Mouse (Mus musculus) intestine, embryonic 14.5 days (tissue): ENCODE data around the gene Ano3. TPM values are rescaled to one million over a fixed set of nuclear protein-coding genes. Genes with fewer than 3 reads are reported as not detected.

ENCODE experiments used
- ATAC-seq: fragments of 200-750 bp; cut with Nextera tagmentation; replicated peaks from 2 replicates; pipeline ENCODE4 v1.8.0; 2017; ENCODE audit warnings: low read depth, moderate number of reproducible peaks, moderate TSS enrichment, moderate library complexity; ENCODE audit not compliant: low FRiP score, low TSS enrichment
- DNase-seq: peaks from one replicate; pipeline ENCODE4 v3.0.0-alpha.2; 2018; ENCODE audit warnings: low spot score
- H3K27ac ChIP-seq: fragments of 300-500 bp; sonication (generic); 2 replicates; pipeline ENCODE4 v1.5.1; 2014; ENCODE audit warnings: low read depth, mild to moderate bottlenecking, control low read depth
- H3K27me3 ChIP-seq: fragments of 300-500 bp; sonication (generic); replicated peaks from 2 replicates; pipeline ENCODE4 v1.6.1; 2014; ENCODE audit warnings: low read length, control low read depth; ENCODE audit not compliant: control insufficient read depth, insufficient read depth
- H3K36me3 ChIP-seq: fragments of 300-500 bp; sonication (generic); 2 replicates; pipeline ENCODE4 v1.6.1; 2014; ENCODE audit warnings: low read length, control low read depth; ENCODE audit not compliant: control insufficient read depth, insufficient read depth
- H3K4me1 ChIP-seq: fragments of 300-500 bp; sonication (generic); replicated peaks from 2 replicates; pipeline ENCODE4 v1.6.1; 2014; ENCODE audit warnings: low read length, control low read depth, mixed read lengths; ENCODE audit not compliant: control insufficient read depth, insufficient read depth
- H3K4me2 ChIP-seq: fragments of 300-500 bp; sonication (generic); 2 replicates; pipeline ENCODE4 v1.6.1; 2014; ENCODE audit warnings: low read length
- H3K4me3 ChIP-seq: fragments of 300-500 bp; sonication (generic); 2 replicates; pipeline ENCODE4 v1.5.1; 2014; ENCODE audit warnings: low read depth, low read length, control low read depth, mixed read lengths
- H3K9ac ChIP-seq: fragments of 300-500 bp; sonication (generic); 2 replicates; pipeline ENCODE4 v1.6.1; 2014; ENCODE audit warnings: mild to moderate bottlenecking, low read length
- H3K9me3 ChIP-seq: fragments of 300-500 bp; sonication (generic); 2 replicates; pipeline ENCODE4 v1.6.1; 2016; ENCODE audit warnings: low read length, control low read depth; ENCODE audit not compliant: control insufficient read depth
- WGBS: fragments of 180-500 bp; shearing (Covaris S2); extraction: QIAGEN DNeasy Blood & Tissue Kit; methylation state at CpG from one replicate; pipeline ENCODE4 v1.1.7; 2014; 5-methylcytosine and 5-hydroxymethylcytosine counted together
- polyA plus RNA-seq: library from polyadenylated mRNA; unstranded; fragments of >200 nt; fragmentation: Nextera tagmentation; extraction: Ambion mirVana; gene quantifications from 2 replicates; pipeline ENCODE4 v1.2.1, GENCODE M21; 2014

Gene Ano3
- polyA plus RNA-seq, 1 experiment from 2014 or later = 0.09 TPM

DNA sequence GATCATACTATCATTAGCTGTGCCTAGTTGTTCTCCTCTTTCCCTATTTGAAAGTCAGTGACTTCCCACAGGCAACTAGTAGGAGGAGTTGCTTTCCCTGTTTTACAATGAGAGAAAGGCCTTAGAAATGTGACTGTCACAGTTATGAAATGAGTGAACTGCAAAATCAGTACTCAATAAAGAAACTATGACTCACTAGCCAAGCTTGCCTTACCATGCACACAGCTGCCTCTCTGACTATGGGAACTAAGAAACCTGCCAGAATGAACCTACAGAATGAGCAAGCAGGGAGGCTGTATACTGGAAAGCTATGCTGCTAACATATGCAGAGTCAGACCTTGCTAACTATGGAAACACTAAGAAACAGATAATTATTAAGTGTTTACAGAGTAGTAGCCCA lies 231.7 kb downstream of the Ano3 start:
- Histone ChIP-seq H3K4me1 (no peaks in the 10 kb centered on the region), H3K4me3 (no peak overlapping the region), H3K27me3 (no peaks in the 10 kb centered on the region), H3K9ac (no peak overlapping the region), H3K36me3 (no peaks in the 10 kb centered on the region), H3K9me3 (no peaks in the 10 kb centered on the region), H3K4me2 (no peak overlapping the region), H3K27ac (no peak overlapping the region)
- no peak for DNase-seq
- no peak for ATAC-seq

DNA sequence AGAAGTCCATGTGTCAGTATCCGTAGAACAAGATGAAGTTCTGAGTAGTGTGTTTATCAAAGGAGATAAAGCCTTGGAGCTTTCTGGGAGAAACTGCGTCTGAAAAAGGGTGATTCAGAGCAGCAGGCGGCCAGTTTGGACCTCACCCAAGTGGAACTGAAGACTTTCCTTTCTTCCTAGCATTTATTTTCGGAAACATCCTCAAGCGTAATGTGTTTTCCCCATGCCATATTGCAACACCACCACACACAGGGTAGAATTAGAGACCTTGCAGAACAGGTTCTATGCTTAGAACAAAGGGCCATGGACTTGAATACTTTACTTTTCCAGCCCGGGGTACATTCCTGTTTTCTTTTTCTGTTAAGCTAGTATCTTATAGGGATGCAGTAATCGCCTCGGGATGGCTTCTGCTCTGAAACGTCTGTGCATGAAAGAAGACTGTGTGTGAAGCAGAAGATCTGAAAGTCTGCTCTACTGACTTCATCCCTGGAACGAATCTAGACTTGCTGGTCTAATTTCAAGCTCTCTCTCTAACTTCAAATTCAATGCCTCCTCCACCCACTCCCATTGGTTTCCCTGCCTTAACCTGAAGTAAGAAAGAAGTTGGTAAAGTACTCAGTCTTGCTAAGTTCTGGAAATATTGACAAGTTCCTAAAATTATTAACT lies 240.5 kb downstream of the Ano3 start:
- H3K9ac ChIP-seq = no peak overlapping the region
- H3K4me3 ChIP-seq = no peak overlapping the region
- H3K4me2 ChIP-seq = no peak overlapping the region
- ATAC-seq = no peak
- H3K27ac ChIP-seq = no peak overlapping the region
- DNase-seq = no peak
- no peaks in the 10 kb centered on the region for H3K4me1 ChIP-seq
- 70% methylated on average over 10 of the region's 10 CpGs for WGBS
- H3K9me3 ChIP-seq = no peaks in the 10 kb centered on the region
- H3K36me3 ChIP-seq = no peaks in the 10 kb centered on the region
- no peaks in the 10 kb centered on the region for H3K27me3 ChIP-seq

DNA sequence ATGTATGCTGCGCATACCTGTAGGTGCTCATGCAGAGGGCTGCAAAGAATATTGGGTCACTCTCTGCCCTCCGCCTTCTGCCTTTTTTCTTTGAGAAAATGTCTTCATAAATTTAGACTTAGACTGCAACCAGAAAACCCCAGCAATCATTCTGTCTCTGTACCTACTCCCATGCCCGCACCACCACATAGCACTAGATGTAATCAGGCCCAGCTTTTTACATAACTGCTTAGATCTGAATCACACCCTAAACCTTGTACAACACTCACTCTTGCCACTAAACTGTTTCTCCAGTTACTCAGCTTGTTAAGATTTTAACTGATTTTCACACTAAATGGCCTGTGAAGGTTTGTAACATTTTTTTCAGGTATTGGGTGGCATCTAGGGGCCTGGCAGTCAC lies 241.3 kb downstream of the Ano3 start:
- Histone ChIP-seq H3K27me3 (no peaks in the 10 kb centered on the region), H3K9me3 (no peaks in the 10 kb centered on the region), H3K4me2 (no peak overlapping the region), H3K27ac (no peak overlapping the region), H3K9ac (no peak overlapping the region), H3K4me1 (no peaks in the 10 kb centered on the region), H3K36me3 (no peaks in the 10 kb centered on the region), H3K4me3 (no peak overlapping the region)
- DNase-seq = no peak
- WGBS = 91% methylated on average over 3 of the region's 3 CpGs
- no peak for ATAC-seq

DNA sequence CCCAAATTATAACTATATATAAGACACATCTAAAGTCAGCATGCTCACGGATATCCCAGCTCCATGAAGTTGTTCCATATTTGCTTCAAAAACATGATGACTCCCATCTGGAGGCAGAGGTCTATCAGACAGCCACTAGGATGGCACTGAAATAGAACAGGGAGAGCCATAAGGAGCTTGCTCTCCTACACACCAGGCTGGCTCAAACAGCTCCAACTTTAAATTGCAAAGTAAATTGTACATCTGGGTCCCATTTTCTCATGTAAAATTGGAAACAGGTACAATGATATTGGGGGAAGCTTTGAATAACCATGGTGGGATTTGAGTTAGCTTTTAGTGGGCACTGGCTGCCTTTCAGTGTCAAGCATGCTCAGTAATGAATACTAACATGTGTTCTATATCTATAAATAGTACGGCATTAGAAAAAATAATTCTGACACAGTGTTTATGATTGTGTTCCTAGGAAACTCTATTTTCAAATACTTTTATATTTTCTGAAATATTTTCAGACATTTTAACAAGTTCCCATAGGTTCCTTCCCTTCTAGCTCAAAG lies 279.6 kb downstream of the Ano3 start:
- H3K27ac ChIP-seq = no peak overlapping the region
- H3K9me3 ChIP-seq = no peaks in the 10 kb centered on the region
- no peaks in the 10 kb centered on the region for H3K4me1 ChIP-seq
- no peak overlapping the region for H3K9ac ChIP-seq
- no peak overlapping the region for H3K4me3 ChIP-seq
- DNase-seq (no peak), ATAC-seq (no peak)
- WGBS = 85% methylated on average over 2 of the region's 2 CpGs
- H3K36me3 ChIP-seq = no peaks in the 10 kb centered on the region
- H3K4me2 ChIP-seq = no peak overlapping the region
- H3K27me3 ChIP-seq = no peaks in the 10 kb centered on the region

DNA sequence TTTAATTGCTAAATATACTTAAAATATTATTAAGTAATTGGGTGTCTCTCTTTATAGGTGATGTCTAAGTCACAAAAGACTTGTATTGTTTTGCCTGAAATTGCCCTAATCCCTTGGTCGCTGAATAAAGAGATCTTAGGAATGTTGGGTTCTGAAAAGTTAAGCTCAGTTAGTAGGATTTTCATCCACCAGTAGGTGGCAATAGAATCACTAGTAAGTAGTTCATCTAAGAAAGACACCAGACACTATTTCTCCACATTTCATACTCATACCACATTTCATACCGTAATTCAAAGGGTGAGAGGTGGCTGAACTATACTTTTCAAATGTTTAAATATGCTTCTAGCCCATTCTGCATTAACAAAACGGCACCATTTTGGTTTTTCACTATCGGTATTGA lies 287.4 kb downstream of the Ano3 start:
- DNase-seq (no peak), ATAC-seq (no peak)
- no peak overlapping the region for H3K9ac ChIP-seq
- no peaks in the 10 kb centered on the region for H3K36me3 ChIP-seq
- no peaks in the 10 kb centered on the region for H3K27me3 ChIP-seq
- no peak overlapping the region for H3K4me2 ChIP-seq
- WGBS = 42% methylated on average over 4 of the region's 4 CpGs
- H3K27ac ChIP-seq = no peak overlapping the region
- no peaks in the 10 kb centered on the region for H3K4me1 ChIP-seq
- H3K4me3 ChIP-seq = no peak overlapping the region
- H3K9me3 ChIP-seq = no peaks in the 10 kb centered on the region

DNA sequence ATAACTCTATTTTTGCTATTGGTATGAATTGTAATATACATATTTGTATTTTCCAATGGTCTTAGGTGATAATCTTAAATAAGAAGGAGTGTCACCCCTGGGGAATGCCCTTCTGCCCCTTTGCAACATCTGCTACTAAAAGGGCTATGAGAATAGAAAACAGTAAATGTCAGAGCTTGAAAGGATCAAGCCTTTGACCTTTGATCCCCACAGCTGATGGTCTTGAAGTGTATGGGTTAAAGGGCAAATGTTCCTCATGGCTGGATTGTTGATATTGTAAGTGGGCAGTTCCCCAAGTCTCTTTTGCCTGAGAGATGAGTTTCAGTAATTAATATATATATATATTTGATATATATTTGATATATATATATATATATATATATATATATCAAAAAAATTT lies 305.9 kb downstream of the Ano3 start:
- H3K36me3 ChIP-seq = no peaks in the 10 kb centered on the region
- ATAC-seq (no peak), DNase-seq (no peak)
- no peak overlapping the region for H3K4me2 ChIP-seq
- H3K9ac ChIP-seq = no peak overlapping the region
- H3K9me3 ChIP-seq = no peaks in the 10 kb centered on the region
- H3K27ac ChIP-seq = no peak overlapping the region
- no peaks in the 10 kb centered on the region for H3K4me1 ChIP-seq
- H3K27me3 ChIP-seq = no peaks in the 10 kb centered on the region
- no peak overlapping the region for H3K4me3 ChIP-seq

DNA sequence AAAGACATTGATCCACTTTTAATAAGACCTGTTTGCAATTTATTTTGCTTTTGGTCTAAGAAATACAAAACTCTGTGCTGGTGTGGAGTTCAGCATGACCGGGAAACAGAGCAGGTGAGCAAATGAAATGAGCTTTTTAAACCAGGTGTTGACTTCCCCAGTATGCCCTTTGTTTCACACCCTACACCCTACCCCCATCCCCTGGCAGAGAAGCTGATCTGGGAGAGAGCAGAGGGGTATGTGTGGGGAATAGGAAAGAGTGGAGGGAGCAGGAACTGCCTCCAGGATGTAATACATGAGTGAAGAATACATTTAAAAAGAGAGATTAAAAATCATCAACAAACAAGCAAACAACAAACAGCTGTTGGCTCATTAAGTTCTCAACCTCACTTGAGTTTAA lies 306.4 kb downstream of the Ano3 start:
- 58% methylated on average over 1 of the region's 1 CpGs for WGBS
- H3K27ac ChIP-seq = no peak overlapping the region
- H3K27me3 ChIP-seq = no peaks in the 10 kb centered on the region
- no peak overlapping the region for H3K4me2 ChIP-seq
- no peak overlapping the region for H3K9ac ChIP-seq
- ATAC-seq = no peak
- no peaks in the 10 kb centered on the region for H3K36me3 ChIP-seq
- H3K4me3 ChIP-seq = no peak overlapping the region
- H3K4me1 ChIP-seq = no peaks in the 10 kb centered on the region
- H3K9me3 ChIP-seq = no peaks in the 10 kb centered on the region
- no peak for DNase-seq

Other genes with a start within 250 kb of the Ano3 start
- gene Muc15, start 229.6 kb downstream of the Ano3 start, polyA plus RNA-seq = not detected in 2 replicates
- not detected in 2 replicates for gene Gm13941, start 155.1 kb upstream of the Ano3 start, polyA plus RNA-seq
- not detected in 2 replicates for gene Gm15130, start 202.0 kb upstream of the Ano3 start, polyA plus RNA-seq